ENCODE assay signal across 8 mouse cellular contexts in the genomic region with DNA sequence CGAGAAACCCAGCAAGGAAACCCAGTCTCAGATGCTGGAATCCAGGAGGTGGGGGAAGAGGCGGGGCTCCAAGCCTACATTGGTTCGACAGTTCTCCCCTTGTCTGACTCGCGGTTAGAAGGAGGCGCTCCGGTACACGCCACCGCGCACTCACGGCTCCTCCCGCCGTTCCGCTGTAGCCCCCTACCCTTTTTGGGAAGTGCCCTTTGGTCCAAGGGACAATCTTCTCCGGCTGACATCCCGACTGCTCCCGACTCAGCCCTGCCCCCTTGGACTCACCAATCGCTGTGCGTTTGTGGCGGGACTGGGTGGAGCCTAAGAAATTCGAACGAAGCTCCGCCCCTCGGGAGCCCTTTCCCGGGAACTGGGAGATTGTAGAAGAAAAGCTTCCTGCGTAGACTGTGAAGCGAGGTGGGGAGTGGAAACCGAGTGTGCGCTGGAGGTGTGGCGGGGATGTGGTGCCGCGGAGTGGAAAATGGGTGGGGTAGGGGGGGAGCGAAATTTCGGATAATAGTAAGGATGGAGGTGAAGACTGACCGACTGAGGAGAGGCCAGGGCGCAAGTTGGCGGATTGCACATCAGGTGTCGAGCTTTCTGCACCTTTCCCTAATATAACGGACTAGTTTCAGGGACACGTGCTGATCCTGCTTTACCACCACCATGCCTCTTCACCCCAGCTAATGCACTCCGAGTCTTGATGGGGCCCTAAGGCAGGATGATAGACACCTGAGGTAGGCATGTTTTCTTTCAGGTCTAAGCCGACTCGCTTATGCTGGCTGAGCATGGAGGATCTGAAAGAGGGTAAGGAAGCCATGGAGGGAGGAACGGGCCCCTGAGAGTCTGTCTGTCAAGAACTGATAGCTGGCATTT. TPM values are rescaled to one million over a fixed set of nuclear protein-coding genes. Genes with fewer than 3 reads are reported as not detected.
DNase-seq lines count a peak whose midpoint lies in the region; ATAC-seq lines count a peak whose summit lies in the region.

A gene (plus strand): TSS at position 355 of the 870 bp plus-strand sequence.

- 1% methylated on average over 44 of the region's 44 CpGs for WGBS in hindbrain, embryonic 12.5 days

- peak within 1 kb of the TSS; percentile 60 for H3K4me3 ChIP-seq in hindbrain, embryonic 12.5 days

- peak within 1 kb of the TSS; percentile 59 for H3K9ac ChIP-seq in hindbrain, embryonic 12.5 days

- DNase-seq in T-cell, adult 2 months (ENCODE audit: low spot score): peak; percentile 32
- peak; percentile 93 to 94 for DNase-seq in cerebellum, postnatal 10 days
- peak; percentile 72 to 86 for DNase-seq in frontal cortex, postnatal 10 days (ENCODE audit: low spot score in 2 of 2)
- DNase-seq in layer of hippocampus, postnatal 25 days (ENCODE audit: extremely low spot score in 1 of 2, low spot score in 1 of 2): peak; percentile 66 to 73
- peak; percentile 91 for DNase-seq in lung, postnatal 25 days (ENCODE audit: low spot score)
- DNase-seq in retina, adult 2 months (ENCODE audit: low read depth, low spot score): peak; percentile 47
- DNase-seq in thymus, postnatal 25 days: peak; percentile 85

- no peaks in the 10 kb centered on the region for H3K27me3 ChIP-seq in hindbrain, embryonic 12.5 days

- peaks cover 31% of the 10 kb centered on the region for H3K4me1 ChIP-seq in hindbrain, embryonic 12.5 days

- H3K27ac ChIP-seq in hindbrain, embryonic 12.5 days: peak within 1 kb of the TSS; percentile 49

- no peaks in the 10 kb centered on the region for H3K9me3 ChIP-seq in hindbrain, embryonic 12.5 days (replicated peaks)

- peak; percentile 93 for ATAC-seq in hindbrain, embryonic 12.5 days (ENCODE audit: low FRiP score)

- peaks cover 8% of the 10 kb centered on the region; the same call in 1 of the 2 replicates for H3K36me3 ChIP-seq in hindbrain, embryonic 12.5 days

- H3K4me2 ChIP-seq in hindbrain, embryonic 12.5 days (replicated peaks): peak within 1 kb of the TSS; percentile 67

RNA-seq across cellular contexts. Expression of the gene that starts here (rescaled TPM):
- polyA plus RNA-seq in hindbrain, embryonic 12.5 days (2016; fragmentation: Nextera tagmentation; extraction: Ambion mirVana): 39.4 and 41.0 TPM in 2 replicates
- 10 to 100 TPM; 15.5 to 17.3 TPM for total RNA-seq in layer of hippocampus, postnatal 25 days (2021)

Comparison
In these comparisons a context has a peak if more than half of its experiments do, and no peak if none do; other contexts are left out.
1. Peak in every context shown above with its lines: DNase-seq, ATAC-seq, H3K4me3 ChIP-seq and H3K27ac ChIP-seq.
2. DNase-seq: peak in every context shown above with its lines; median percentile 94 in cerebellum, postnatal 10 days; 91 in lung, postnatal 25 days; 85 in thymus, postnatal 25 days; 79 in frontal cortex, postnatal 10 days; 70 in layer of hippocampus, postnatal 25 days; 47 in retina, adult 2 months; 32 in T-cell, adult 2 months.